Mouse (Mus musculus) regulatory T cell (primary cell): ENCODE measurements around the gene Ypel2.
"Not testable (repeated sequence)": the region's sequence is repeated elsewhere in the genome, so short reads cannot be mapped to it uniquely, and the experiment has no call there.

ENCODE experiments used
- in situ Hi-C: fragments of 300-600 bp; cut with MboI, MseI; formaldehyde crosslinking; loops from one replicate; pipeline ENCODE4 v1.15.1; 2025; ENCODE audit warnings: high pct_unique_total_duplicates

Gene Ypel2

GRCm38 (mm10) chr11:86993041-86994037 is at the start of gene Ypel2:
Gene Ypel2, minus strand, starts transcription at chr11:86993707.
- in situ Hi-C loops, result no loop called here

- in situ Hi-C loops, result no loop called here
Measured at GRCm38 (mm10) chr11:87043052-87043451, 49.5 kb upstream of the Ypel2 start.

- in situ Hi-C loops, result no loop called here
Measured at GRCm38 (mm10) chr11:87039307-87039963, 45.9 kb upstream of the Ypel2 start.

GRCm38 (mm10) chr11:87036180-87036579 is 42.7 kb upstream of the Ypel2 start:
- in situ Hi-C loops, result no loop called here

- in situ Hi-C loops, result no loop called here
Measured at GRCm38 (mm10) chr11:87028212-87028611, 34.7 kb upstream of the Ypel2 start.

GRCm38 (mm10) chr11:87026096-87026875 is 32.8 kb upstream of the Ypel2 start:
- in situ Hi-C loops, result no loop called here

GRCm38 (mm10) chr11:87025351-87025750 is 31.8 kb upstream of the Ypel2 start:
- in situ Hi-C loops, result no loop called here

- in situ Hi-C loops, result not testable (repeated sequence)
Measured at GRCm38 (mm10) chr11:87023240-87023639, 29.7 kb upstream of the Ypel2 start.

GRCm38 (mm10) chr11:87022765-87023164 is 29.3 kb upstream of the Ypel2 start:
- in situ Hi-C loops, result no loop called here

GRCm38 (mm10) chr11:87021551-87021950 is 28.0 kb upstream of the Ypel2 start:
- in situ Hi-C loops, result no loop called here

GRCm38 (mm10) chr11:87020449-87020848 is 26.9 kb upstream of the Ypel2 start:
- in situ Hi-C loops, result no loop called here

- in situ Hi-C loops, result no loop called here
Measured at GRCm38 (mm10) chr11:87019431-87019830, 25.9 kb upstream of the Ypel2 start.

- in situ Hi-C loops, result no loop called here
Measured at GRCm38 (mm10) chr11:87018081-87018480, 24.6 kb upstream of the Ypel2 start.

GRCm38 (mm10) chr11:87015691-87016090 is 22.2 kb upstream of the Ypel2 start:
- in situ Hi-C loops, result no loop called here

GRCm38 (mm10) chr11:87010476-87010875 is 17.0 kb upstream of the Ypel2 start:
- in situ Hi-C loops, result no loop called here

GRCm38 (mm10) chr11:87007371-87007770 is 13.9 kb upstream of the Ypel2 start:
- in situ Hi-C loops, result no loop called here

GRCm38 (mm10) chr11:87004960-87005755 is 11.7 kb upstream of the Ypel2 start:
- in situ Hi-C loops, result loop anchor here (5.0 kb wide), 1 partner anchor 103 kb away; no protein-coding TSS in a partner anchor

- in situ Hi-C loops, result loop anchor here (5.0 kb wide), 1 partner anchor 100 kb away; no protein-coding TSS in a partner anchor
Measured at GRCm38 (mm10) chr11:87002078-87002829, 8.7 kb upstream of the Ypel2 start.

- in situ Hi-C loops, result loop anchor here (5.0 kb wide), 1 partner anchor 99 kb away; no protein-coding TSS in a partner anchor
Measured at GRCm38 (mm10) chr11:87001217-87001616, 7.7 kb upstream of the Ypel2 start.

GRCm38 (mm10) chr11:86996266-86996665 is 2.8 kb upstream of the Ypel2 start:
- in situ Hi-C loops, result no loop called here
